ENCODE assay signal across 8 mouse cellular contexts in genomic region chr7:126297579-126298460, GRCm38 (mm10). TPM values are rescaled to one million over a fixed set of nuclear protein-coding genes. Genes with fewer than 3 reads are reported as not detected.
A peak's percentile ranks its signal among the peaks of the same experiment; 100 is the strongest.
DNase-seq lines count a peak whose midpoint lies in the region; ATAC-seq lines count a peak whose summit lies in the region.

No protein-coding gene starts in this region.

- peaks cover 7% of the 10 kb centered on the region; the same call in 1 of the 2 replicates for H3K27me3 ChIP-seq in heart, embryonic 11.5 days (ENCODE audit: control insufficient read depth, insufficient read depth, low read length)
- H3K27me3 ChIP-seq in midbrain, embryonic 14.5 days (ENCODE audit: control insufficient read depth, insufficient read depth, low read length), result no peaks in the 10 kb centered on the region
- H3K27me3 ChIP-seq in midbrain, embryonic 15.5 days (replicated peaks), result no peaks in the 10 kb centered on the region

- no peaks in the 10 kb centered on the region for H3K9me3 ChIP-seq in heart, embryonic 11.5 days (replicated peaks; ENCODE audit: control insufficient read depth, low read length)
- no peaks in the 10 kb centered on the region for H3K9me3 ChIP-seq in midbrain, embryonic 14.5 days (ENCODE audit: control insufficient read depth, low read length)
- no peaks in the 10 kb centered on the region for H3K9me3 ChIP-seq in midbrain, embryonic 15.5 days

- no peak overlapping the region for H3K27ac ChIP-seq in heart, embryonic 11.5 days (ENCODE audit: low read depth, low read length)
- no peak overlapping the region for H3K27ac ChIP-seq in midbrain, embryonic 14.5 days (replicated peaks; ENCODE audit: low read depth, low read length)
- no peak overlapping the region for H3K27ac ChIP-seq in midbrain, embryonic 15.5 days

- 68% methylated on average over 8 of the region's 8 CpGs for WGBS in heart, embryonic 11.5 days (ENCODE audit: insufficient replicate concordance)
- 76% methylated on average over 8 of the region's 8 CpGs for WGBS in midbrain, embryonic 14.5 days
- WGBS in midbrain, embryonic 15.5 days, result 73% methylated on average over 8 of the region's 8 CpGs

- H3K9ac ChIP-seq in heart, embryonic 11.5 days (ENCODE audit: low read depth, low read length), result no peak overlapping the region
- H3K9ac ChIP-seq in midbrain, embryonic 14.5 days (replicated peaks; ENCODE audit: low read length), result no peak overlapping the region
- no peak overlapping the region for H3K9ac ChIP-seq in midbrain, embryonic 15.5 days

- ATAC-seq in heart, embryonic 11.5 days (replicated peaks; ENCODE audit: insufficient number of reproducible peaks, low FRiP score, low TSS enrichment), result no peak
- ATAC-seq in midbrain, embryonic 14.5 days (ENCODE audit: low FRiP score, low TSS enrichment), result no peak
- ATAC-seq in midbrain, embryonic 15.5 days (replicated peaks), result no peak

- DNase-seq in heart, postnatal 10 days, result peak; percentile 45 to 81
- peak; percentile 82 for DNase-seq in midbrain, embryonic 14.5 days
- peak; percentile 81 for DNase-seq in NIH3T3 (ENCODE audit: low read depth)
- DNase-seq in forelimb bud, embryonic 11.5 days (ENCODE audit: low read depth, low spot score), result peak; percentile 60
- DNase-seq in retina, postnatal 7 days (ENCODE audit: low read depth, low spot score), result peak; percentile 32
- no peak for DNase-seq in adrenal gland, adult 8-10 months

- intact Hi-C loops in heart, postnatal 10 days (cut with DNase I), result loop anchor here (1.0 kb wide), 1 partner anchor 38 kb away; no protein-coding TSS in a partner anchor

- H3K4me2 ChIP-seq in heart, embryonic 11.5 days, result no peak overlapping the region
- no peak overlapping the region for H3K4me2 ChIP-seq in midbrain, embryonic 14.5 days (ENCODE audit: low read length)
- no peak overlapping the region for H3K4me2 ChIP-seq in midbrain, embryonic 15.5 days

- H3K4me1 ChIP-seq in heart, embryonic 11.5 days (ENCODE audit: control insufficient read depth, insufficient read depth, low read length), result no peaks in the 10 kb centered on the region
- no peaks in the 10 kb centered on the region for H3K4me1 ChIP-seq in midbrain, embryonic 14.5 days (ENCODE audit: control insufficient read depth, insufficient read depth, low read length)
- H3K4me1 ChIP-seq in midbrain, embryonic 15.5 days, result no peaks in the 10 kb centered on the region; the same call in 1 of the 2 replicates

- H3K36me3 ChIP-seq in heart, embryonic 11.5 days (ENCODE audit: control insufficient read depth, insufficient read depth, low read length), result peaks cover 4% of the 10 kb centered on the region; the same call in 1 of the 2 replicates
- peaks cover 27% of the 10 kb centered on the region for H3K36me3 ChIP-seq in midbrain, embryonic 14.5 days (ENCODE audit: control insufficient read depth, insufficient read depth, low read length)
- H3K36me3 ChIP-seq in midbrain, embryonic 15.5 days (replicated peaks), result peaks cover 14% of the 10 kb centered on the region

- no peak overlapping the region for H3K4me3 ChIP-seq in heart, embryonic 11.5 days (ENCODE audit: low read depth, low read length)
- H3K4me3 ChIP-seq in midbrain, embryonic 14.5 days (replicated peaks; ENCODE audit: low read depth, low read length), result no peak overlapping the region
- H3K4me3 ChIP-seq in midbrain, embryonic 15.5 days, result no peak overlapping the region

RNA-seq across cellular contexts. Expression of gene Sbk1, which starts 25.4 kb away (rescaled TPM):
- 10 to 100 TPM; 68.7 to 77.1 TPM for total RNA-seq in heart, postnatal 10 days (2021)
- polyA plus RNA-seq in heart, embryonic 11.5 days (2014; fragmentation: Nextera tagmentation; extraction: Ambion mirVana), result 16.7 and 17.6 TPM in 2 replicates
- polyA plus RNA-seq in midbrain, embryonic 14.5 days (2014; fragmentation: Nextera tagmentation; extraction: Ambion mirVana), result 391 and 401 TPM in 2 replicates
- 333 and 359 TPM in 2 replicates for polyA plus RNA-seq in midbrain, embryonic 15.5 days (2015; fragmentation: Nextera tagmentation; extraction: Ambion mirVana)
- total RNA-seq in adrenal gland, adult 8-10 months (2022), result 100 to 1,000 TPM in 2 of 4 experiments, 10 to 100 TPM in 2; 32.4 to 142 (median 75.6) TPM

Comparison
In these comparisons a context has a peak if more than half of its experiments do, and no peak if none do; other contexts are left out.
1. RNA of gene Sbk1, which starts 25.4 kb away (polyA plus RNA-seq): 391 to 401 TPM in midbrain, embryonic 14.5 days and 333 to 359 TPM in midbrain, embryonic 15.5 days; 16.7 to 17.6 TPM in heart, embryonic 11.5 days; every median in the first group is over 10 times any median in the second.